Mouse (Mus musculus) embryo, embryonic 11.5 days (tissue): ENCODE data around the gene Pkn3.
"Not testable (repeated sequence)": the region's sequence is repeated elsewhere in the genome, so short reads cannot be mapped to it uniquely, and the experiment has no call there.

Experiments
- DNase-seq: peaks from one replicate; pipeline ENCODE4 v3.0.0-alpha.2; 2012; ENCODE audit warnings: low read depth, low spot score

Pkn3 gene

DNA sequence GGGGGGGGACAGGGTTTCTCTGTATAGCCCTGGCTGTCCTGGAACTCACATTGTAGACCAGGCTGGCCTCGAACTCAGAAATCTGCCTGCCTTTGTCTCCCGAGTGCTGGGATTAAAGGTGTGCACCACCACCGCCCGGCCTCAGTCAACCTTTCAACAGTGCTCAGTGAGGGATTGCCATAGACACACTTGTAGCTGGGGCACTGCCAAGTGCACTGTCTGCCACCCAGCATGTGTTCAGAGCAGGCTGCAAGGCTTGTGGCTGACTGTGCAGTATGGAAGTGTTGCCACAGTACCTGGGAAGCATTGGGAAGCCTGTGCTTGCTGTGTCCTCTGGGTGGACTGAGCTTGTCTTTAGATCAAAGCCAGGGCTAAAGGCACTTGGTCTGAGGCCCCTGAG lies 62.5 kb downstream of the Pkn3 start:
- DNase-seq, result not testable (repeated sequence)
